11 mouse cellular contexts compared by ENCODE assay signal in the genomic region with DNA sequence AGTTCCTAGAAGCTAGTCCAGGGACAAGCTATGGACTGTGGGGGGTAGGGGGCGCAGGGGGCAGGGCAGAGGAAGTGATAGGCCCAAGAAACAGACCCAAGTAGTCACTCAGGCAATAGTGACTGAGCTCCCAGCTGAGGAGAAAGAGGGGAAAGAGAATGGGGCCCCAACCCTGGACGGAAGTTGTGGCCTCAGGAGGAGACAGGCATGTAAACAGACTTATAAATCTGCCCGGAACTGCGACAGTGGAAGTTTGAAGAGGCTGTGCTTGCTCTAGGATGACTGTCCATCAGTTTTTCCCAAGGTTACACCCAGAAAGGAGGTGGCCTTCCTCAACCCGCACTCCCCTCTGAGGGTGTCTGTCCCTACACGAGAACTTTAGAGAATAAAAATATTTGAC.
DNase-seq lines count a peak whose midpoint lies in the region; ATAC-seq and TF ChIP-seq lines count a peak whose summit lies in the region.
"Had no signal": no experiment of that assay in that cellular context is flagged by ENCODE, and none has a peak within 500 bp of the region (broad histone marks: within the 10 kb centered on the region; RNA-seq: fewer than 3 reads in every experiment).

No protein-coding gene starts in this region.

- TF ChIP-seq CTCF in liver, adult 2 months (IDR thresholded peaks at IDR 0.05; ENCODE audit: low read depth, low read length) = no peak

- no peak overlapping the region; the same call in 1 of the 2 replicates for H3K4me2 ChIP-seq in kidney, embryonic 16.5 days (replicated peaks; ENCODE audit: low read depth, low read length)
- H3K4me2 ChIP-seq: forebrain, embryonic 15.5 days had no signal

- peaks cover 68% of the 10 kb centered on the region for H3K79me2 ChIP-seq in liver, adult 2 months (ENCODE audit: control insufficient read depth, insufficient read depth, low read length)

- H3K27me3 ChIP-seq in liver, adult 2 months (ENCODE audit: control insufficient read depth, insufficient read depth, low read length) = no peaks in the 10 kb centered on the region
- H3K27me3 ChIP-seq in kidney, embryonic 16.5 days (ENCODE audit: insufficient read depth, low read length) = no peaks in the 10 kb centered on the region
- H3K27me3 ChIP-seq: forebrain, embryonic 15.5 days had no signal

- 0 out of 2 replicates have a peak overlapping the region, but pooled peaks have one; percentile 6 for H3K27ac ChIP-seq in liver, adult 2 months (replicated peaks; ENCODE audit: insufficient read depth, low read depth, low read length)
- H3K27ac ChIP-seq in kidney, embryonic 16.5 days (ENCODE audit: low read length) = peak overlapping the region; percentile 91
- H3K27ac ChIP-seq: forebrain, embryonic 15.5 days had no signal

- no peak overlapping the region for H3K9ac ChIP-seq in liver, adult 2 months (ENCODE audit: low read depth, low read length)
- H3K9ac ChIP-seq in kidney, embryonic 16.5 days (replicated peaks; ENCODE audit: low read length) = peak overlapping the region; percentile 11; the same call in 1 of the 2 replicates
- H3K9ac ChIP-seq: forebrain, embryonic 15.5 days had no signal

- WGBS in liver, adult 2 months = 55% methylated on average over 6 of the region's 6 CpGs
- WGBS in kidney, embryonic 16.5 days = 25% methylated on average over 6 of the region's 6 CpGs

- ATAC-seq in granulocyte monocyte progenitor cell, adult 5-6 weeks (replicated peaks; ENCODE audit: poor library complexity, severe bottlenecking) = peak; percentile 41; the same call in 1 of the 2 replicates
- no peak for ATAC-seq in kidney, embryonic 16.5 days (ENCODE audit: low FRiP score, low TSS enrichment)
- ATAC-seq: forebrain, embryonic 15.5 days had no signal

- peaks cover 71% of the 10 kb centered on the region for H3K4me1 ChIP-seq in liver, adult 2 months (ENCODE audit: control insufficient read depth, insufficient read depth, low read length)
- H3K4me1 ChIP-seq in kidney, embryonic 16.5 days (ENCODE audit: insufficient read depth, low read length) = peaks cover 65% of the 10 kb centered on the region

- no peak overlapping the region for H3K4me3 ChIP-seq in liver, adult 2 months (ENCODE audit: insufficient read depth, low read depth, low read length)
- no peak overlapping the region for H3K4me3 ChIP-seq in kidney, embryonic 16.5 days (ENCODE audit: low read length)
- H3K4me3 ChIP-seq: forebrain, embryonic 15.5 days had no signal

- DNase-seq in liver, adult 2 months (ENCODE audit: extremely low read depth, low read depth, low spot score) = no peak
- no peak for DNase-seq in liver
- peak; percentile 70 for DNase-seq in lung, postnatal 10 days
- no peak for DNase-seq in right cerebral cortex, postnatal 36 days (ENCODE audit: low spot score in 2 of 2)
- no peak for DNase-seq in gastrocnemius, postnatal 36 days
- no peak for DNase-seq in gastrocnemius, postnatal 4 days (ENCODE audit: low spot score in 2 of 2)
- DNase-seq: cerebellum, postnatal 25 days had no signal

- TF ChIP-seq POLR2A in liver, adult 2 months (IDR thresholded peaks at IDR 0.05; ENCODE audit: extremely low read depth, insufficient read depth, low read length) = no peak

- H3K36me3 ChIP-seq in liver, adult 2 months (ENCODE audit: control insufficient read depth, insufficient read depth, low read length) = no peaks in the 10 kb centered on the region
- no peaks in the 10 kb centered on the region for H3K36me3 ChIP-seq in kidney, embryonic 16.5 days (ENCODE audit: insufficient read depth, low read length)
- H3K36me3 ChIP-seq: forebrain, embryonic 15.5 days; G1E had no signal

- intact Hi-C loops in gastrocnemius, postnatal 36 days (cut with DNase I) = no loop called here

- no peaks in the 10 kb centered on the region for H3K9me3 ChIP-seq in kidney, embryonic 16.5 days (ENCODE audit: low read length)
- H3K9me3 ChIP-seq: forebrain, embryonic 15.5 days; G1E had no signal
